Mouse (Mus musculus) limb, embryonic 14.5 days (tissue): Measurements from ENCODE around the gene Sesn3. TPM values are rescaled to one million over a fixed set of nuclear protein-coding genes. Genes with fewer than 3 reads are reported as not detected.
A peak's percentile ranks its signal among the peaks of the same experiment; 100 is the strongest.

Source experiments
- ATAC-seq: fragments of 200-750 bp; cut with Nextera tagmentation; 2 replicates; pipeline ENCODE4 v1.8.0; 2017; ENCODE audit warnings: low read depth, moderate number of reproducible peaks, moderate TSS enrichment; ENCODE audit not compliant: low FRiP score
- DNase-seq: peaks from one replicate; pipeline ENCODE4 v3.0.0-alpha.2; 2015; ENCODE audit warnings: low spot score
- H3K27ac ChIP-seq: fragments of 300-500 bp; sonication (generic); replicated peaks from 2 replicates; pipeline ENCODE4 v1.5.1; 2014; ENCODE audit warnings: low read depth, mild to moderate bottlenecking, low read length, moderate library complexity, mixed read lengths
- H3K27me3 ChIP-seq: fragments of 300-500 bp; sonication (generic); 2 replicates; pipeline ENCODE4 v1.6.1; 2014; ENCODE audit warnings: low read length, mixed read lengths; ENCODE audit not compliant: control insufficient read depth, insufficient read depth
- H3K36me3 ChIP-seq: fragments of 300-500 bp; sonication (generic); 2 replicates; pipeline ENCODE4 v1.6.1; 2014; ENCODE audit warnings: mild to moderate bottlenecking, low read length, moderate library complexity, mixed read lengths; ENCODE audit not compliant: control insufficient read depth, insufficient read depth
- H3K4me1 ChIP-seq: fragments of 300-500 bp; sonication (generic); 2 replicates; pipeline ENCODE4 v1.6.1; 2014; ENCODE audit warnings: antibody characterized with exemption, low read length, mixed read lengths; ENCODE audit not compliant: control insufficient read depth, insufficient read depth
- H3K4me2 ChIP-seq: fragments of 300-500 bp; sonication (generic); replicated peaks from 2 replicates; pipeline ENCODE4 v1.6.1; 2014; ENCODE audit warnings: low read depth, mild to moderate bottlenecking, low read length, moderate library complexity; ENCODE audit not compliant: severe bottlenecking
- H3K4me3 ChIP-seq: fragments of 300-500 bp; sonication (generic); replicated peaks from 2 replicates; pipeline ENCODE4 v1.5.1; 2014; ENCODE audit warnings: low read length
- H3K9ac ChIP-seq: fragments of 300-500 bp; sonication (generic); 2 replicates; pipeline ENCODE4 v1.6.1; 2014; ENCODE audit warnings: mild to moderate bottlenecking, low read depth, low read length, moderate library complexity; ENCODE audit not compliant: severe bottlenecking
- H3K9me3 ChIP-seq: fragments of 300-500 bp; sonication (generic); 2 replicates; pipeline ENCODE4 v1.6.1; 2016; ENCODE audit warnings: low read length; ENCODE audit not compliant: control insufficient read depth
- POLR2A ChIP-seq: fragments of 200-500 bp; IDR thresholded peaks from 2 replicates; pipeline ENCODE4 v1.8.0; 2012; ENCODE audit warnings: inconsistent platforms, mild to moderate bottlenecking, moderate library complexity, borderline replicate concordance; ENCODE audit not compliant: insufficient read depth, insufficient read length; ENCODE audit errors: extremely low read depth
- WGBS: fragments of 180-500 bp; shearing (Covaris S2); extraction: QIAGEN DNeasy Blood & Tissue Kit; methylation state at CpG from one replicate; pipeline ENCODE4 v1.1.7; 2014; 5-methylcytosine and 5-hydroxymethylcytosine counted together
- polyA plus RNA-seq, 2 experiments: library from polyadenylated mRNA; depleted of rRNA in 1 of 2; stranded (reverse) in 1 of 2; unstranded in 1 of 2; fragments of >200 nt; fragmentation: Nextera tagmentation in 1 of 2; extraction: Ambion mirVana in 1 of 2; gene quantifications; 2 replicates each; pipeline versions ENCODE4 v1.2.1 to v1.2.3; 2012 to 2014

The Sesn3 gene
- polyA plus RNA-seq, 2 experiments = 21.1 to 25.3 TPM

- ATAC-seq = no peak
- no peak overlapping the region for H3K4me2 ChIP-seq
- H3K9ac ChIP-seq = no peak overlapping the region
- TF ChIP-seq POLR2A = no peak
- no peak overlapping the region for H3K27ac ChIP-seq
- peak; percentile 37 for DNase-seq
- no peak overlapping the region for H3K4me3 ChIP-seq
- no peaks in the 10 kb centered on the region for H3K27me3 ChIP-seq
- WGBS = 60% methylated on average over 5 of the region's 5 CpGs
- no peaks in the 10 kb centered on the region for H3K9me3 ChIP-seq
- H3K36me3 ChIP-seq = no peaks in the 10 kb centered on the region
- peaks cover 23% of the 10 kb centered on the region for H3K4me1 ChIP-seq
Measured at GRCm38 (mm10) chr9:14297204-14297603, 22.3 kb downstream of the Sesn3 start.

- H3K27me3 ChIP-seq = no peaks in the 10 kb centered on the region
- H3K9ac ChIP-seq = no peak overlapping the region
- no peak for TF ChIP-seq POLR2A
- no peak overlapping the region for H3K4me3 ChIP-seq
- H3K36me3 ChIP-seq = 0 out of 2 replicates have a peak, but pooled peaks cover 3% of the 10 kb centered on the region
- H3K27ac ChIP-seq = no peak overlapping the region
- H3K4me2 ChIP-seq = no peak overlapping the region
- no peaks in the 10 kb centered on the region for H3K9me3 ChIP-seq
- peak; percentile 30 for DNase-seq
- no peak for ATAC-seq
- H3K4me1 ChIP-seq = peaks cover 23% of the 10 kb centered on the region
Measured at GRCm38 (mm10) chr9:14299819-14300218, 25.0 kb downstream of the Sesn3 start.

- WGBS = 50% methylated on average over 6 of the region's 6 CpGs
- no peak overlapping the region for H3K27ac ChIP-seq
- no peak overlapping the region for H3K4me3 ChIP-seq
- peaks cover 23% of the 10 kb centered on the region for H3K4me1 ChIP-seq
- no peak for TF ChIP-seq POLR2A
- DNase-seq (peak; percentile 13), ATAC-seq (no peak)
- H3K36me3 ChIP-seq = 0 out of 2 replicates have a peak, but pooled peaks cover 3% of the 10 kb centered on the region
- H3K27me3 ChIP-seq = no peaks in the 10 kb centered on the region
- H3K4me2 ChIP-seq = no peak overlapping the region
- no peaks in the 10 kb centered on the region for H3K9me3 ChIP-seq
- no peak overlapping the region for H3K9ac ChIP-seq
Measured at GRCm38 (mm10) chr9:14300795-14301194, 25.9 kb downstream of the Sesn3 start.

GRCm38 (mm10) chr9:14304262-14304968 is 29.5 kb downstream of the Sesn3 start:
- 78% methylated on average over 9 of the region's 9 CpGs for whole genome bisulfite sequencing

GRCm38 (mm10) chr9:14307341-14307740 is 32.5 kb downstream of the Sesn3 start:
- TF ChIP-seq POLR2A = no peak
- ATAC-seq = no peak
- no peak overlapping the region for H3K9ac ChIP-seq
- no peak overlapping the region for H3K4me2 ChIP-seq
- H3K9me3 ChIP-seq = no peaks in the 10 kb centered on the region
- H3K36me3 ChIP-seq = peaks cover 45% of the 10 kb centered on the region
- DNase-seq = no peak
- no peak overlapping the region for H3K4me3 ChIP-seq
- no peaks in the 10 kb centered on the region for H3K27me3 ChIP-seq
- H3K4me1 ChIP-seq = no peaks in the 10 kb centered on the region
- H3K27ac ChIP-seq = no peak overlapping the region
- 86% methylated on average over 3 of the region's 3 CpGs for WGBS

More at GRCm38 (mm10) chr9:14304262-14304968, 29.5 kb downstream of the Sesn3 start:
- Histone ChIP-seq H3K27me3 (no peaks in the 10 kb centered on the region), H3K36me3 (peaks cover 25% of the 10 kb centered on the region), H3K9ac (no peak overlapping the region), H3K4me3 (no peak overlapping the region), H3K9me3 (no peaks in the 10 kb centered on the region), H3K27ac (no peak overlapping the region), H3K4me1 (peaks cover 8% of the 10 kb centered on the region), H3K4me2 (no peak overlapping the region)
- TF ChIP-seq POLR2A = no peak
- no peak for DNase-seq
- ATAC-seq = no peak
